Mouse (Mus musculus) monocyte, adult 5-6 weeks (primary cell): ENCODE data around the gene Spta1. TPM values are rescaled to one million over a fixed set of nuclear protein-coding genes. Genes with fewer than 3 reads are reported as not detected.

ENCODE experiments used
- ATAC-seq: fragments of 153-309, 156-312 bp; replicated peaks from 2 replicates; pipeline ENCODE4 v1.8.0; 2017; ENCODE audit warnings: mild to moderate bottlenecking; ENCODE audit not compliant: low TSS enrichment, insufficient number of reproducible peaks, severe bottlenecking, poor library complexity, low FRiP score
- total RNA-seq: library from RNA; stranded (forward); fragments of 200-1000, 200-491, 200-594 nt; gene quantifications from 3 replicates; pipeline ENCODE4 v1.2.3, GENCODE M21; 2017

Spta1 gene
- total RNA-seq, 1 experiment from 2014 or later: 6.8 TPM

DNA sequence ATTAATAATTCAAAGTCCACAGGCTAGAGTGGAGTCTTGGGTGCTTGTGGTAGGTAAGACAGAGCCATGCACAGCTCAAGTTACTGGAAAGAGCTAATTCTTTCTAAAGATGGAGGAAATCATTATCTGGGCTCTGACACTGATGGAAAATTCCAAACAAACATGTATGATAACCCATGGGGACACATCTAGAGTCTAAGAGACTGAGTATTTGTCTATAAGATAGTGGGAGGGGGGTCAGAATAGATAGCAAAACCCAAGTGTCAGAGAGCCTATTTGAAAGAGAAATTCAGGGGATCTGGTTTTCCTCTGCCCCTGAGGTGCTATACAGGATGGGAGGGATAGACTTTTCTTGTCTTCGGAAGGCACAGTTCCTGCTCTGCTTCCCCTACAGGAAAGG, 73.5 kb downstream of the Spta1 start:
- no peak for ATAC-seq

DNA sequence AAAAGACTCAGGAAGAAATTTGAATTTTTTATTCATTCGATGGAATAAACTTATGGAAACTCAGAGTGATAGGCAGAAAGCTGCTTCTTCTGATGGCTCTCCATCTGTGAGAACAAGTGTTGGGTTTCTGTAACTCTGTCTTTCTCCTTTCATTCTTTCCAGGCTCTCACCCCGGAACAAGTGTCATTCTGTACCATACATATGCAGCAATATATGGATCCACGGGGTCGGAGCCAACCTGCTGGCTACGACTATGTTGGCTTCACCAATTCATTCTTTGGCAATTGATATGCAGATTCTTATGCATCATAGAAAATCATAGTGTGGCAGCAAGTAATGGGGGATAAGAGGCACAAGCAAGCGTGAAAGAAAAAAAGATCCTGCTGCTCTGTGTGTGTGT, 74.6 kb downstream of the Spta1 start:
- ATAC-seq: no peak

DNA sequence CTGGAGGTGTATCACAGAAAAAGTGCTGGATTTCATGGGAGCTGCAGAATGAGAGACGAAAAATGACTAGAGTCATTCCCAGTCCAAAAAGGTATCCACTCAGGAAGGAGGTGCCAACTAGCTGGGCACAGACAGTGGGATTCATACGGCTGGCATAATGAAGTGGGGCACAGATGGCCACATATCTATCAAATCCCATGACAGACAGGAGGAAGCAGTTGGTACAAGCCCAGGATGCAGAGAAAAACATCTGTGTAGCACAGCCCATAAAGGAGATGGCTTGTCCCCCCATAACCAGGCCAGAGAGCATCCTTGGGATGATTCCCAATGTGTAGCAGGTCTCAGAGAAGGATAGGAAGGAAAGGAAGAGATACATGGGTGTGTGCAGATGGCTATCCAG, 77.8 kb downstream of the Spta1 start:
- ATAC-seq: no peak

DNA sequence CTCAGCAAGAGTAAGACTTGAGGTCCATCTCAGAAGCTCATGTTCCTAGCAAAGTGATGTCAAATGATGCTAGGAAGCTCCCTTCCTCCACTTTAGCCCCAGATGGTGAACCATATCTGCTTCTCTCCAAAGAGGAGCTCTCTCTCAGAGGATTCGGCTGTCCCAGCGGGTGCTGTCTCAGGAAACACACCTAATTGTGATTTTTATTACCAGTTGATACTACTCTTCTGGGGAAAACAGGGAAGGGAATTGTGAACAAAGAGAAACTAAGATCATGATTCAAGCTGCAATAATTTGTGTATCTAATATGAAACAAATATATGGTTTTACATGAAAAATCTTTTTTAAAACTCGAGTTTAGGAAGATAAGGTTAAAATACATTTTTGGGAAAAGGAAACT, 79.4 kb downstream of the Spta1 start, which contains the start of gene Olfr419:
Gene Olfr419 (minus strand): TSS at position 101 of the 400 bp plus-strand sequence.
- no peak for ATAC-seq

DNA sequence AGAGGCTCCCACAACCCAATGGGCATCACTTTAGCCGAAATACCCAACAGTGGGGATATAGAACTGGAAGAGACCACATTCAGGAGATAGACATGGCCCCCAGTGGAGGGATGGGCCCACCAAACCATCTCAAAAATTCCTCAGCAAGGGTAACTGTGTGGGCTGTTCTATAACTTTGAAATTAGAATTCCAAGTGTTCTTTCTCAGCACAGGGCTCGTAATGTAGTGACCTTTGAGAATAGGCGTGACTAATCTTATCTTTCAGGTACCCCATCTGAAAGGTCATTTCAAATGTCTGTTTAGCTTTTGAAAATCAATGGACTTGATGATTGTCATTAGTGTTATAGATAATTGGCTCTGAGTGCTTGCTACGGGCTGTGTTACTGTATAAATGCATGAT, 95.2 kb downstream of the Spta1 start:
- no peak for ATAC-seq

DNA sequence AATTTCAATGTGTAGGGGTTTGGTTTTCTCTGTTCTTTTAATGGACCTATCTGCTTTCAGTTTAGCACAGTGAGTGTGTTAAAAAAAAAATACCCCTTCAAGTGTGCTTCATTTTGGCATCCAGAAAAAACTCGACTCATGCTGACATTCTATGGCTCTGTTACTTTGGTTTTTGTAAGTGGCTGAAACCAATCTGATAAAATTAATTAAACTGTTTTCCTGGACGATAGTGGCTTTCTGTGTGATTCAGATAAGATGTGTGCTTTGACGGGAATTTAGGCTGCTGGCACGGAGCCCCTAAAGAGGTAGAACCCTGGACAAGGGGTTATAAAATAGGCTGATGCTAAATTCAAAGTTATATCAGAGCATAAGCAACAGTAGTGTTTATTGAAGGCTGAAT, 96.6 kb downstream of the Spta1 start:
- ATAC-seq: no peak

DNA sequence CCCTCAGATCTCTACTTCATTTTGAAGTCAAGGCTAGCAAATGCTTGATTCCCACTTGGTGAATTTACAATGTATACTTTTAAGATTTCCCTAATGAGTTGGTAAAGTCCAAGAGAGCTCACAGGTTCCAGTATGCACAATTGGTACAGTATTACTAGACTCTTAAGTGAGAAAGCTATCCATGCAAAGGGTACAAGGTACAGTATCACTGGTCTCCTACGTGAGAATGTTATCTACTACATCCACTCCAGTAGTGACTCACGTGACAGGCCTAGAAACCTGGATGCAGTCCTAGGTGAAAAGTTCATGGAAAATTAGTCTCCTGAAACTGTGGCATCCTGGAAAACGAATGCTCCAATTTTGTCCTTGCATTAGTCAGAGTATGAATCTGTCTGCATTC, 98.1 kb downstream of the Spta1 start:
- ATAC-seq: no peak

Other genes with a start within 250 kb of the Spta1 start
- 230 to 569 TPM (median 257 TPM) in 3 replicates for gene Mndal, start 230.3 kb upstream of the Spta1 start, total RNA-seq
- 55.5 to 174 TPM (median 84.6 TPM) in 3 replicates for gene Ifi203, start 230.1 kb upstream of the Spta1 start, total RNA-seq
- gene Ifi202b, start 190.0 kb upstream of the Spta1 start, total RNA-seq: not detected in 3 replicates
- gene Ifi205, start 141.0 kb upstream of the Spta1 start, total RNA-seq: 1.2 to 8.4 TPM (median 4.2 TPM) in 3 replicates
- 0.49 TPM in 1 of 3 replicates, not detected in the others for gene Olfr433, start 132.1 kb upstream of the Spta1 start, total RNA-seq
- gene Olfr432, start 123.6 kb upstream of the Spta1 start, total RNA-seq: 0.10 to 0.21 TPM (median 0.19 TPM) in 3 replicates
- not detected in 3 replicates for gene Olfr430, start 106.2 kb upstream of the Spta1 start, total RNA-seq
- not detected in 3 replicates for gene Olfr429, start 88.4 kb upstream of the Spta1 start, total RNA-seq
- not detected in 3 replicates for gene Olfr427, start 75.9 kb upstream of the Spta1 start, total RNA-seq
- not detected in 3 replicates for gene Olfr231, start 51.6 kb upstream of the Spta1 start, total RNA-seq
- not detected in 3 replicates for gene Olfr424, start 41.3 kb upstream of the Spta1 start, total RNA-seq
- gene Olfr420, start 17.1 kb upstream of the Spta1 start, total RNA-seq: not detected in 3 replicates
- not detected in 3 replicates for gene Olfr419, start 79.3 kb downstream of the Spta1 start, total RNA-seq
- gene Mptx1, start 157.7 kb downstream of the Spta1 start, total RNA-seq: not detected in 3 replicates
- not detected in 3 replicates for gene Olfr417, start 192.3 kb downstream of the Spta1 start, total RNA-seq
- not detected in 3 replicates for gene Olfr248, start 218.3 kb downstream of the Spta1 start, total RNA-seq